Mouse (Mus musculus): ENCODE measurements around the gene Dnah17.

GRCm38 (mm10) chr11:118076929-118077328 is 53.5 kb downstream of the Dnah17 start:
- TF ChIP-seq CTCF (IDR thresholded peaks at IDR 0.05; ENCODE audit: low read depth, low read length) (no peak), POLR2A (IDR thresholded peaks at IDR 0.05; ENCODE audit: extremely low read depth, insufficient read depth, low read length) (no peak)
